Mouse (Mus musculus) subcutaneous adipose tissue, adult 2 months (tissue): ENCODE results near the gene Apol10a. TPM values are rescaled to one million over a fixed set of nuclear protein-coding genes. Genes with fewer than 3 reads are reported as not detected.

Experiments
- polyA plus RNA-seq: library from polyadenylated mRNA; depleted of rRNA; stranded (reverse); fragments of >200 nt; gene quantifications from 2 replicates; pipeline ENCODE4 v1.2.3, GENCODE M21; 2012; ENCODE audit warnings: low replicate concordance; rRNA removed

Gene Apol10a
- not detected in 2 replicates for polyA plus RNA-seq

GRCm38 (mm10) chr15:77476693-77477092, at the start of gene Apol10a:
TSS of gene Apol10a (plus strand) at chr15:77477047.

GRCm38 (mm10) chr15:77447392-77447791, 29.5 kb upstream of the Apol10a start, which contains the start of gene Apol7b:
TSS of gene Apol7b (minus strand) at chr15:77447492.

GRCm38 (mm10) chr15:77507966-77508365, 31.1 kb downstream of the Apol10a start, which contains the start of gene Apol11a:
TSS of gene Apol11a (plus strand) at chr15:77508271.

GRCm38 (mm10) chr15:77533216-77533615, 56.4 kb downstream of the Apol10a start, which contains the start of gene Apol7c:
TSS of gene Apol7c (minus strand) at chr15:77533316.

Other genes with a start within 250 kb of the Apol10a start
- gene Rbfox2, start 170.0 kb upstream of the Apol10a start, polyA plus RNA-seq: 57.7 and 112 TPM in 2 replicates
- gene Apol7a, start 77.9 kb upstream of the Apol10a start, polyA plus RNA-seq: 0.20 and 1.2 TPM in 2 replicates
- 3.8 and 9.2 TPM in 2 replicates for gene Apol9a, start 65.9 kb upstream of the Apol10a start, polyA plus RNA-seq
- not detected in 2 replicates for gene Apol7b, start 29.6 kb upstream of the Apol10a start, polyA plus RNA-seq
- not detected in 2 replicates for gene Apol11a, start 31.2 kb downstream of the Apol10a start, polyA plus RNA-seq
- 0.36 and 0.49 TPM in 2 replicates for gene Apol7c, start 56.3 kb downstream of the Apol10a start, polyA plus RNA-seq
- not detected in 2 replicates for gene 1700025B11Rik, start 84.8 kb downstream of the Apol10a start, polyA plus RNA-seq
- gene Apol10b, start 119.1 kb downstream of the Apol10a start, polyA plus RNA-seq: 1.7 and 3.8 TPM in 2 replicates
- not detected in 2 replicates for gene Gm36245, start 122.2 kb downstream of the Apol10a start, polyA plus RNA-seq
- 0.05 TPM in 1 of 2 replicates, not detected in the other for gene Apol11b, start 166.2 kb downstream of the Apol10a start, polyA plus RNA-seq
- 0.40 and 0.49 TPM in 2 replicates for gene Apol7e, start 221.8 kb downstream of the Apol10a start, polyA plus RNA-seq